Mouse (Mus musculus): Measurements from ENCODE around the gene Ibsp.

GRCm38 (mm10) chr5:104333643-104334042, 34.7 kb downstream of the Ibsp start:
- no peak for TF ChIP-seq CTCF (IDR thresholded peaks at IDR 0.05; ENCODE audit: extremely low read depth, insufficient read depth, insufficient read length, insufficient replicate concordance)
- TF ChIP-seq POLR2A (IDR thresholded peaks at IDR 0.05; ENCODE audit: low read depth, low read length): no peak
